24 mouse cellular contexts compared by ENCODE assay signal in the genomic region with DNA sequence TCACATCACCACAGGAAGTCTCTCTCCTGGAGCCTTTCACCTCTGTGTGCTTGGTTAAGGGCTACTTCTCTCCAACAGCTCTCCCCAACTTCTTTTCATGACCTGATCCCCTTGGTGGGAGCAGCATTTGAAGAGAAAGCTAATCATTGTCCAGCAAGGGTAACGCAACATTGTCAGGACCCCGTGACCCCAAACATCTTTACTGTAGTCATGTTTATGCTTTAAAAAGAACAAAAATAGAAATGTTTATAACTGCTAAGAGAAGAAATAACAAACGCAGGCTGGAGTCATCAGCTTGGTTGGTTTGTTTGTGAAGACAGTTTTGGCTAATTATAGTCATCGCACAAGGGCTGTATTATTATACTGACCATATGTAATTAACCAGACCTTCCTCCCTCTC.
DNase-seq lines count a peak whose midpoint lies in the region; ATAC-seq and TF ChIP-seq lines count a peak whose summit lies in the region.
"Had no signal": no experiment of that assay in that cellular context is flagged by ENCODE, and none has a peak within 500 bp of the region (broad histone marks: within the 10 kb centered on the region; RNA-seq: fewer than 3 reads in every experiment).

No protein-coding gene starts in this region.

- TF ChIP-seq POLR2A in lung, adult 2 months (IDR thresholded peaks at IDR 0.05; ENCODE audit: borderline replicate concordance, extremely low read depth, low read depth, low read length), result no peak

- no peak for TF ChIP-seq CTCF in lung, postnatal 0 days (IDR thresholded peaks at IDR 0.05)
- no peak for TF ChIP-seq CTCF in lung, adult 2 months (IDR thresholded peaks at IDR 0.05; ENCODE audit: insufficient read depth, low read length)

- WGBS in heart, embryonic 12.5 days, result 78% methylated on average over 4 of the region's 4 CpGs
- 40% methylated on average over 4 of the region's 4 CpGs for WGBS in lung, embryonic 15.5 days
- 37% methylated on average over 4 of the region's 4 CpGs for WGBS in lung, postnatal 0 days
- WGBS in lung, adult 2 months, result 49% methylated on average over 4 of the region's 4 CpGs

- H3K9ac ChIP-seq in heart, embryonic 12.5 days, result no peak overlapping the region
- H3K9ac ChIP-seq in lung, embryonic 15.5 days, result no peak overlapping the region
- no peak overlapping the region for H3K9ac ChIP-seq in lung, postnatal 0 days (replicated peaks; ENCODE audit: low read depth)
- H3K9ac ChIP-seq: embryonic facial prominence, embryonic 12.5 days; forebrain, embryonic 13.5 days; forebrain, embryonic 15.5 days had no signal

- DNase-seq in heart, adult 11 months, result peak; percentile 22
- no peak for DNase-seq in lung, postnatal 36 days
- DNase-seq in lung, postnatal 0 days (ENCODE audit: low spot score), result peak; percentile 57
- DNase-seq in lung, adult 2 months, result no peak
- DNase-seq: adrenal gland, adult 8-10 months; adrenal gland, postnatal 14 days; adrenal gland, postnatal 36 days; B cell, adult 2 months; cerebellum, adult 11-12 months; cerebellum, adult 2 months; cerebellum, adult 9-10 months; cerebellum, postnatal 10 days; cerebellum, postnatal 25 days had no signal

- H3K4me3 ChIP-seq in heart, embryonic 12.5 days, result no peak overlapping the region
- no peak overlapping the region for H3K4me3 ChIP-seq in lung, embryonic 15.5 days
- H3K4me3 ChIP-seq in lung, postnatal 0 days (ENCODE audit: low read depth, low read length), result no peak overlapping the region
- H3K4me3 ChIP-seq in lung, adult 2 months (replicated peaks; ENCODE audit: extremely low read depth, low read depth, low read length), result no peak overlapping the region
- H3K4me3 ChIP-seq: embryonic facial prominence, embryonic 10.5 days; embryonic facial prominence, embryonic 12.5 days; forebrain, embryonic 13.5 days; forebrain, embryonic 15.5 days had no signal

- no peak overlapping the region for H3K27ac ChIP-seq in heart, embryonic 12.5 days (ENCODE audit: poor library complexity, severe bottlenecking)
- peak overlapping the region; percentile 17; the same call in 1 of the 2 replicates for H3K27ac ChIP-seq in lung, embryonic 15.5 days
- H3K27ac ChIP-seq in lung, postnatal 0 days (ENCODE audit: low read length), result no peak overlapping the region
- H3K27ac ChIP-seq: embryonic facial prominence, embryonic 10.5 days; forebrain, embryonic 13.5 days; forebrain, embryonic 15.5 days had no signal

- ATAC-seq in heart, embryonic 12.5 days (ENCODE audit: insufficient number of reproducible peaks, low FRiP score), result no peak
- 0 out of 2 replicates have a peak, but pooled peaks have one; percentile 27 for ATAC-seq in lung, embryonic 15.5 days (ENCODE audit: borderline replicate concordance, extremely low read depth, low FRiP score, low TSS enrichment)
- ATAC-seq in lung, postnatal 0 days, result peak; percentile 35; the same call in 1 of the 2 replicates
- ATAC-seq: activated CD4-positive, CD25-positive, alpha-beta regulatory T cell, adult 4 months; CD4-positive, CD25-positive, alpha-beta regulatory T cell, adult 4 months; forebrain, embryonic 15.5 days; Patski had no signal

- no peak for TF ChIP-seq EP300 in lung, postnatal 0 days (IDR thresholded peaks at IDR 0.05)

- H3K4me1 ChIP-seq in heart, embryonic 12.5 days (replicated peaks), result no peaks in the 10 kb centered on the region
- H3K4me1 ChIP-seq in lung, embryonic 15.5 days, result peaks cover 7% of the 10 kb centered on the region
- H3K4me1 ChIP-seq in lung, postnatal 0 days (ENCODE audit: insufficient read depth, low read depth, low read length), result no peaks in the 10 kb centered on the region
- H3K4me1 ChIP-seq in lung, adult 2 months (ENCODE audit: control insufficient read depth, insufficient read depth, low read length), result no peaks in the 10 kb centered on the region; the same call in none of the 2 replicates

- H3K9me3 ChIP-seq in heart, embryonic 12.5 days (replicated peaks), result no peaks in the 10 kb centered on the region
- H3K9me3 ChIP-seq in lung, embryonic 15.5 days, result no peaks in the 10 kb centered on the region
- no peaks in the 10 kb centered on the region for H3K9me3 ChIP-seq in lung, postnatal 0 days (ENCODE audit: low read length)
- H3K9me3 ChIP-seq: embryonic facial prominence, embryonic 10.5 days; embryonic facial prominence, embryonic 12.5 days; forebrain, embryonic 13.5 days; forebrain, embryonic 15.5 days; G1E had no signal

- no peaks in the 10 kb centered on the region for H3K36me3 ChIP-seq in heart, embryonic 12.5 days
- no peaks in the 10 kb centered on the region for H3K36me3 ChIP-seq in lung, embryonic 15.5 days
- no peaks in the 10 kb centered on the region for H3K36me3 ChIP-seq in lung, postnatal 0 days (ENCODE audit: insufficient read depth, low read length)
- H3K36me3 ChIP-seq: embryonic facial prominence, embryonic 10.5 days; embryonic facial prominence, embryonic 12.5 days; forebrain, embryonic 15.5 days; G1E had no signal

- H3K4me2 ChIP-seq in heart, embryonic 12.5 days, result no peak overlapping the region
- no peak overlapping the region for H3K4me2 ChIP-seq in lung, embryonic 15.5 days
- H3K4me2 ChIP-seq in lung, postnatal 0 days (replicated peaks; ENCODE audit: low read depth, low read length), result no peak overlapping the region
- H3K4me2 ChIP-seq: embryonic facial prominence, embryonic 12.5 days; forebrain, embryonic 13.5 days; forebrain, embryonic 15.5 days had no signal

- no peaks in the 10 kb centered on the region for H3K27me3 ChIP-seq in heart, embryonic 12.5 days (replicated peaks)
- H3K27me3 ChIP-seq in lung, embryonic 15.5 days, result no peaks in the 10 kb centered on the region
- H3K27me3 ChIP-seq in lung, postnatal 0 days (replicated peaks; ENCODE audit: insufficient read depth, low read length), result no peaks in the 10 kb centered on the region
- H3K27me3 ChIP-seq: CH12.LX; embryonic facial prominence, embryonic 12.5 days; forebrain, embryonic 13.5 days; forebrain, embryonic 15.5 days; Patski had no signal

Comparison
In these comparisons a context has a peak if more than half of its experiments do, and no peak if none do; other contexts are left out.
1. DNase-seq: peak in heart, adult 11 months (single experiment) and lung, postnatal 0 days (single experiment); none in lung, postnatal 36 days (single experiment) and lung, adult 2 months (single experiment).